ENCODE assay signal across 8 mouse cellular contexts in genomic region chr10:39320798-39321622, GRCm38 (mm10). TPM values are rescaled to one million over a fixed set of nuclear protein-coding genes. Genes with fewer than 3 reads are reported as not detected.
A peak's percentile ranks its signal among the peaks of the same experiment; 100 is the strongest.
DNase-seq lines count a peak whose midpoint lies in the region; ATAC-seq lines count a peak whose summit lies in the region.

No protein-coding gene starts in this region.

- peak overlapping the region; percentile 22 for H3K4me2 ChIP-seq in heart, embryonic 11.5 days
- H3K4me2 ChIP-seq in neural tube, embryonic 13.5 days: peak overlapping the region; percentile 4
- no peak overlapping the region for H3K4me2 ChIP-seq in intestine, embryonic 16.5 days (ENCODE audit: low read depth, low read length)

- no peaks in the 10 kb centered on the region for H3K27me3 ChIP-seq in heart, embryonic 11.5 days (ENCODE audit: control insufficient read depth, insufficient read depth, low read length)
- H3K27me3 ChIP-seq in neural tube, embryonic 13.5 days: no peaks in the 10 kb centered on the region
- no peaks in the 10 kb centered on the region for H3K27me3 ChIP-seq in intestine, embryonic 16.5 days (replicated peaks; ENCODE audit: control insufficient read depth, insufficient read depth, low read length)

- no peak overlapping the region for H3K9ac ChIP-seq in heart, embryonic 11.5 days (ENCODE audit: low read depth, low read length)
- H3K9ac ChIP-seq in neural tube, embryonic 13.5 days: no peak overlapping the region
- no peak overlapping the region for H3K9ac ChIP-seq in intestine, embryonic 16.5 days (ENCODE audit: low read depth, low read length)

- no peak overlapping the region for H3K27ac ChIP-seq in heart, embryonic 11.5 days (ENCODE audit: low read depth, low read length)
- H3K27ac ChIP-seq in neural tube, embryonic 13.5 days (replicated peaks): peak overlapping the region; percentile 19
- no peak overlapping the region for H3K27ac ChIP-seq in intestine, embryonic 16.5 days (ENCODE audit: low read length)

- no peaks in the 10 kb centered on the region for H3K36me3 ChIP-seq in heart, embryonic 11.5 days (ENCODE audit: control insufficient read depth, insufficient read depth, low read length)
- no peaks in the 10 kb centered on the region for H3K36me3 ChIP-seq in neural tube, embryonic 13.5 days
- no peaks in the 10 kb centered on the region for H3K36me3 ChIP-seq in intestine, embryonic 16.5 days (ENCODE audit: control insufficient read depth, insufficient read depth, low read length)

- no peaks in the 10 kb centered on the region for H3K9me3 ChIP-seq in heart, embryonic 11.5 days (replicated peaks; ENCODE audit: control insufficient read depth, low read length)
- H3K9me3 ChIP-seq in neural tube, embryonic 13.5 days: no peaks in the 10 kb centered on the region
- H3K9me3 ChIP-seq in intestine, embryonic 16.5 days (ENCODE audit: control insufficient read depth, low read length): no peaks in the 10 kb centered on the region

- ATAC-seq in heart, embryonic 11.5 days (replicated peaks; ENCODE audit: insufficient number of reproducible peaks, low FRiP score, low TSS enrichment): no peak
- peak; percentile 59; the same call in 1 of the 2 replicates for ATAC-seq in neural tube, embryonic 13.5 days (ENCODE audit: low read depth)
- ATAC-seq in intestine, embryonic 16.5 days: no peak
- ATAC-seq in activated CD4-positive, CD25-positive, alpha-beta regulatory T cell, adult 4 months: no peak

- peak; percentile 20 for DNase-seq in cerebellum, adult 11 months
- DNase-seq in embryo, embryonic 10.5 days (ENCODE audit: low spot score): peak; percentile 57
- peak; percentile 35 to 49 for DNase-seq in layer of hippocampus, postnatal 14 days (ENCODE audit: low spot score in 2 of 2)
- DNase-seq in ovary, adult 18-20 months (ENCODE audit: low spot score): no peak

- no peak overlapping the region for H3K4me3 ChIP-seq in heart, embryonic 11.5 days (ENCODE audit: low read depth, low read length)
- no peak overlapping the region for H3K4me3 ChIP-seq in neural tube, embryonic 13.5 days
- no peak overlapping the region for H3K4me3 ChIP-seq in intestine, embryonic 16.5 days (ENCODE audit: low read length)

- H3K4me1 ChIP-seq in heart, embryonic 11.5 days (ENCODE audit: control insufficient read depth, insufficient read depth, low read length): peaks cover 8% of the 10 kb centered on the region
- peaks cover 20% of the 10 kb centered on the region for H3K4me1 ChIP-seq in neural tube, embryonic 13.5 days (replicated peaks)
- no peaks in the 10 kb centered on the region for H3K4me1 ChIP-seq in intestine, embryonic 16.5 days (ENCODE audit: control insufficient read depth, insufficient read depth, low read length)

- WGBS in heart, embryonic 11.5 days (ENCODE audit: insufficient replicate concordance): 62% methylated on average over 17 of the region's 17 CpGs
- 58% methylated on average over 17 of the region's 17 CpGs for WGBS in neural tube, embryonic 13.5 days
- WGBS in intestine, embryonic 16.5 days: 71% methylated on average over 17 of the region's 17 CpGs

RNA-seq across cellular contexts. Expression of gene Fyn, which starts 47.6 kb away (rescaled TPM):
- polyA plus RNA-seq in heart, embryonic 11.5 days (2014; fragmentation: Nextera tagmentation; extraction: Ambion mirVana): 17.2 and 17.9 TPM in 2 replicates
- 100 to 1,000 TPM; 260 to 261 TPM for total RNA-seq in layer of hippocampus, postnatal 14 days (2021)
- 71.6 and 74.9 TPM in 2 replicates for polyA plus RNA-seq in neural tube, embryonic 13.5 days (2015; fragmentation: Nextera tagmentation; extraction: Ambion mirVana)
- polyA plus RNA-seq in intestine, embryonic 16.5 days (2015; fragmentation: Nextera tagmentation; extraction: Ambion mirVana): 14.5 and 16.1 TPM in 2 replicates
- polyA plus RNA-seq in activated CD4-positive, CD25-positive, alpha-beta regulatory T cell, adult 4 months (2017; shearing (Covaris generic)): 100 to 1,000 TPM in 1 of 2 experiments, 10 to 100 TPM in 1; 78.3 to 103 TPM
